Mouse (Mus musculus) left cerebral cortex, postnatal 36 days (tissue): ENCODE data around the gene Nxpe5. TPM values are rescaled to one million over a fixed set of nuclear protein-coding genes. Genes with fewer than 3 reads are reported as not detected.

Experiments
- DNase-seq, 2 experiments: peaks; one replicate each; pipeline ENCODE4 v3.0.0; 2021 to 2022; ENCODE audit warnings: low spot score in 2 of 2, mixed read lengths in 1 of 2
- intact Hi-C: fragments of 180-260 bp; cut with DNase I; formaldehyde crosslinking; loops from one replicate; pipeline ENCODE4 v1.15.1; 2025
- total RNA-seq, 2 experiments: library from RNA; stranded (reverse); gene quantifications; 2 replicates each; pipeline ENCODE4 v1.2.3; 2021

The Nxpe5 gene
- total RNA-seq, 2 experiments from 2014 or later = not detected

- no peak for DNase-seq
- intact Hi-C loops = no loop called here
These were observed 8.5 kb downstream of the Nxpe5 start for GRCm38 (mm10) chr5:138234224-138234623.

DNA sequence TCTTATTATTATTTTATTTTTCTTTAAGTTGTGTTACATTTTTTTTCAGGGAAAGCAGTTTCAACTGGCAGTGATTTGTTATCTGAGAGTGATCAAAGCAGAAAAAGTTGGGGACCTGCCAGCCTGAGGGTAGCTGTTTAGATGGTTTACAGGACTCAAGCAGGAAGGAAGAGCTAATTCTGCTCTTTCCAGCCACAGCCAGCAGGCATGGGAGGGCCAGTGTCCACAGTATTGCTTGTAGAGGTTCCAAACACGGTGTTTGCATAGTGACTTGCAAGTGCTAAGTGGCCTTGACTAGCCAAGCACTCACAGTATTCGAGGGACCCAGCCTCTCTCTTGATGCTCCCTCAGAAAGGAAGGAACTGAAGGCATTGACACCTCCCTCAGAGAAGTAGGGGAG lies 15.8 kb downstream of the Nxpe5 start:
- intact Hi-C loops = no loop called here
- no peak for DNase-seq

- intact Hi-C loops = no loop called here
- DNase-seq = no peak
These were observed 25.4 kb downstream of the Nxpe5 start for GRCm38 (mm10) chr5:138251144-138251543.

- intact Hi-C loops = no loop called here
- no peak for DNase-seq
These were observed 27.4 kb downstream of the Nxpe5 start for GRCm38 (mm10) chr5:138253061-138253460.

DNA sequence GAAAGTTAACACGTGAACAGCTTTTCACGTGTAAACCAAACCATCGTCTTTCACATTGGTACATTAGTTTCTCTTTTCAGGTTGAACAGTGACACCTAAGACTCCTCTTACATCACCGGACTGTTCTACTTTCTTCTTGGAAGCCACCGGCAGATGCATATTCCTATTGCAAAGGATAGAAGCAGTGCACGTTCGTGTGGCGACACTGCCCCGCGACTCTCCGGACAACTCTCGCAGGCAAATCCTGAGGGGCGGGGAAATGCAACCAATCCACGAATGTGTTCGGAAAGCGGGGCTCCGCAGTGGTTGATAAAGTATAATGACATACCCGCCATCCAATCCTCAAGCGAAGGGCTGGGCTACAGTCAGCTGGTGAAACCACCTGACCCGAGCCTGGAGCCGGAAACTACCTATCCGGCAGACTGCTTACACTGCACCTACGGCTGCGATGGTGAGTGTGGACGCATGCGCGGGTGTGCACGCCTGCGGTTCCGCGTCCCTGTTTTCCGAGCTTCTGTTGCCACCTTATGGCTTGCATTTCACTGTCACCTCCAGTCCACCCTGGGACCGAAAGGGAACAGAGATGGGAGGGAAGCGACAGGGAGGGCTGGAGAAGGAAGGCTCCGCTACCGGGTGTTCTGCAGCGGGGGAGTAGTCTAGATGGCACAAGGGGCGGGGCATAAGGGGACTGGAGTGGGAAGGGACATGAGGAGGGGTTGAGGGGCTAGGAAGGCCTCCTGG lies 29.8 kb downstream of the Nxpe5 start, which contains the start of gene Lamtor4:
Gene Lamtor4, plus strand, starts transcription at position 130 of the 741 bp plus-strand sequence.
- DNase-seq = peak; percentile 94 to 95
- intact Hi-C loops = no loop called here

GRCm38 (mm10) chr5:138256094-138256467 lies 30.4 kb downstream of the Nxpe5 start:
- intact Hi-C loops = no loop called here
- DNase-seq = no peak

DNA sequence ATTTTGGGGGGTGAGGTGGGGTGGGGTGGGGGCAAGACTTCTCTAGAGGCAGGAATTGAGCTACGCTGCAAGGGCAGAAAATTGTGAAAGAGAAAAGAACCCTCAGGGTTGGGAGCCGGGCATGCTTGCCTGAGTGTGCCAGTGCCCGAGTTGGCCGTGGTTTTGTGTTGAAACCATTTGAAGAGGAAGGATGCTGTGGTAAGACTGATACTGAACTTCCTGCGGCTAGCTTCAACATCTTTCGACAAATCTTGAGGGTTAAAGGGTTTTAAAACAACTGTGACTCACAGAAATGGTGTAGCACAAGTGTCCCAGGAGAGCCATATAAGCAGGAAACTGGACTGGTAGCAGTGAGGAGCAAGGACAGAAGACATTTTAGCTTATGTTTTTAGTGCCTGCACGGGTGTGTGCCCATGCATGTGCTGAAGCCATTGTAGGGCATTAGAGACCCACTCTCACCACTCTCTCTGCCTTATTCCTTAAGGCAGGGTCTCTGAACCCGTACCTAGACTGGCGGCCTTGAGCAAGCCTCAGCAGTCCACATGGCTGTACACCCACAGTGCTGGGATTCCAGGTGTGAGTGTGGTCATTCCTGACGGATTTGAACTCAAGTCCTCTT lies 31.4 kb downstream of the Nxpe5 start:
- DNase-seq = no peak
- intact Hi-C loops = no loop called here

GRCm38 (mm10) chr5:138257585-138257978 lies 31.9 kb downstream of the Nxpe5 start:
- intact Hi-C loops = no loop called here
- DNase-seq = no peak

DNA sequence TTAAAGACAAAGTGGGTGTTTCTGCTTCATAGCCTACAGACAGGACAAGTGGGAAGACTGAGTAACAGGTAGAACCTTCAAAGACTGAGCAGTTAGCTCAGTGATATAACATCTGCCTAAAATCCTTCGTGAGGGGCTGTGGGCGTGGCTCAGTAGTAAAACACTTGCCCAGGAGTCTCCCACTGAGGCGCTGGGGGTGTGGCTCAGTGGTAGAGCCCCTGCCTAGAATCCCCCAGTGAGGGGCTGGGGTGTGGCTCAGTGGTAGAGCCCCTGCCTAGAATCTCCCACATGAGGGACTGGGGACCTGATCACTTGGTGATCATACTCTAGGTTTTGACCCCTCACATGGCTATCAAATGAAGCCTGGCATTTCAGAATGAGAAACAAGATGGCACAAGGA lies 32.4 kb downstream of the Nxpe5 start:
- no peak for DNase-seq
- intact Hi-C loops = no loop called here

DNA sequence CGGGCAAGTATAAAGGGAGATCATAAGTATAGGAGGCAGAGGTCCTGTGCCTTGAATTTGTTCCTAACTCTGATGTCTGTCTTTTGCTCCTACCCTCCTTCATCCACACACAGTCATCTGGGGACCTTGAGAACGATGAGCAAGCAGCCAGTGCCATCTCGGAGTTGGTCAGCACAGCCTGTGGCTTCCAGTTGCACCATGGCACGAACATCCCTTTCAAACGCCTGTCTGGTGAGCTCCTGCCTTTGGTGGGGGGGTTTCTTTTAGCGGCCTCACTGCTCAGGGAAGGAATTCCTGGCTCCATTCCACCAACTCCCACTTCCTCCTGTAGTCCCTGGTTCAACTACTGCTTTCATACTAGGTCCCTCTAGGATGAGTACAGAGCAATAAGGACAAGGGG lies 32.8 kb downstream of the Nxpe5 start:
- no peak for DNase-seq
- intact Hi-C loops = no loop called here

DNA sequence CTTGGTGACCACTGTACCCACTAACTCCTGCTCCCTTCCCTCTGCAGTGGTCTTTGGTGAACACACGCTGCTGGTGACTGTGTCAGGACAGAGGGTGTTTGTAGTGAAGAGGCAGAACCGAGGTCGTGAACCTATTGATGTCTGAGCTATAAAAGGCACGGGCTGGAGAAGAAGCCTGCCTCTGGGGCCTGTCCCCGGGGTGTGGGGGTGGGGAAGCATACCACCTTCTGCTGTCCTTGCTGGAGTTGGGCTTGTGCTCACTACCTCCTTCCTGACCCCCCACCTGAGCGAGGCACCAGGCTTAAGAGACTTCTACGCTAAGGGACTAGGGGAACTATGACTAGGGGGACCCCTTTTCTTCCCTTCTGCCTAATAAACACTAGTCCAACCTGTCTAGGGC lies 33.3 kb downstream of the Nxpe5 start:
- DNase-seq = no peak
- intact Hi-C loops = no loop called here

DNA sequence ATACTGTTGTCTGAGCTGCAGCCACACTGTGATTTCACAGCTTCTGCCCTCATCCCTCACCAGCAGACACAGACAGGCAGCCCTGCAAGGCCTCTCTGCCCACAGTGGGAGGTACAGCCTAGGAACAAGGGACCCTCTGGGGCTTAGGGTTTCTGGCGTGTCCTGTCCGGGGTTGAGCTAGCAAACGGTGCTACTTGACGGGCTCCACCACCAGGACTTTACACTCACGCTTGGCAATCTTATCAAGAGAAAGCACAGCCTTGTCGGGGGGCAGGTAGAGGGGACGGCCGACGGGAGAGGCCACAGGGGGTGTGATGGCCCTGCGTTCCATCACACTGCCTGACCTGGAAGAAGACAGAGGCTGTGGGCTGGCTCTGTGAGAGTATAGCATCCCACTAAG lies 34.4 kb downstream of the Nxpe5 start:
- intact Hi-C loops = loop anchor here (5.0 kb wide), 1 partner anchor 182 kb away; the partner anchor contains the start of gene Zfp157
- no peak for DNase-seq

DNA sequence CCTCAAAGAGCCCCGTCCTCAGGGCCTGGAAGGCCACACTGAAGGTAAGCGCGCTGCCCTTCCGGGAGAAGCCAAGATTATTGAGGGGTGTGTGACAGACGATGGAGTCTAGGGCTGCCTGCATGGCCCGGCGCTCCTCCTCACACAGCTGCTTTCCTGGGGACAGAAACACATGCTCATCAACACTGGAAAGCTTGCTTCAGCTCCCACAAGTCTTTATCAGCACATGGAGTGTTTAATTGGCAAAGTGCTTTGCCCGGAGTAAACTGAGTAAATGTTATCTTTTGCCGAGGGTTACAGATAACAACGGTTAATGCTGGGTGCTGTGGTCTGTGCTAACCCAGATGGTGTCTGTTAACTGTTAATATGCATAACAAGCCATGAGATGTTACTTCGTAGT lies 35.1 kb downstream of the Nxpe5 start:
- no peak for DNase-seq
- intact Hi-C loops = loop anchor here (5.0 kb wide), 1 partner anchor 181 kb away; the partner anchor contains the start of gene Zfp157

DNA sequence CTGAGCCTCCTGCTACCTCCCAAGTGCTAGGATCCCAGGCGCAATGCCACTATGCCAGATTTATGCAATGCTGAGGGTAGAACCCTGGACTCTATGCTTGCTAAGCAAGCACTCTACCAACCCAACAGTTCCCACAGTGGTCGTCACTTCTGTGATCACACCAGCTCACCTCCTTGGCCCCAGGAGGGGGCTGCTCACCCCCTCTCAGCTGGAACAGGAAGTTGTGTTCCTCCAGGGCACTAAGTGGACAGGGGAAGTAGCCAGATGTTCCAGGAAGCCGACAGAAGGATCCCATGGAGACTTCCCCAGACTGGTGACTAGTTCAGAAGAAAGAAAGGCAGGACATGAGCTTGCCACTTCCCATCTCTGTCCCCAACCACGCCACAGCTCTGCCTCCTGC lies 36.3 kb downstream of the Nxpe5 start:
- no peak for DNase-seq
- intact Hi-C loops = loop anchor here (5.0 kb wide), 1 partner anchor 180 kb away; the partner anchor contains the start of gene Zfp157

DNA sequence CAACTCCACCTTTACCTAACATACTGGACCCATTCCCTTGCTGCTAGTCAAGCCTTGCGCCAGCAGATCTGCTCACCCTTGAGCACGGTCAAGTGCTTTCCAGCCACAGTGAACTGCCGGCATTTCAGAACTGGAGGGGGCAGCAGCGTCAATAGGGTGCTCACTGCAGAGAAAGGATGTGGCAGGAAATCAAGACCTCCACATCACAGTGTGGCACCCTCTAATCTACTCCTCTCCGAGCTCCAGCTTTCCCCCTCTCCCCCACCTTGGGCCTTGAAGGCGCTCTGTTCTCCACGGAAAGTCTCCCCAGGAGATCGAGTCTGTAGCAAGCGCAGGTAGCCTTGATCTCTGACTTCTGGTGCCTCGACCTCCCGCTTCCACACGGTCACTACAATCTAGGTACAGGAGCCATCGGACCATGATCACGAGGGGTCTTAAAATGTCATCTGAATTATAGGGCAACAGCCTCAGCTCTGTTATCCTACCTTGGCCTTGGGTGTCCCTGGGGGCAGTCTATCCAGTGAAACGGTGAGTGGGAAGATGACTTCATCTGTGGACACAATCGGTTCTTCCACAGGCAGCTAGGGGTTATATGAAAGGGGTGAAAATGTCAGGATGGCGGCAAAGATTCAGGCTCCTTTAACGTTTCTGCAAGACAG lies 37.0 kb downstream of the Nxpe5 start:
- intact Hi-C loops = loop anchor here (5.0 kb wide), 1 partner anchor 180 kb away; the partner anchor contains the start of gene Zfp157
- DNase-seq = no peak

DNA sequence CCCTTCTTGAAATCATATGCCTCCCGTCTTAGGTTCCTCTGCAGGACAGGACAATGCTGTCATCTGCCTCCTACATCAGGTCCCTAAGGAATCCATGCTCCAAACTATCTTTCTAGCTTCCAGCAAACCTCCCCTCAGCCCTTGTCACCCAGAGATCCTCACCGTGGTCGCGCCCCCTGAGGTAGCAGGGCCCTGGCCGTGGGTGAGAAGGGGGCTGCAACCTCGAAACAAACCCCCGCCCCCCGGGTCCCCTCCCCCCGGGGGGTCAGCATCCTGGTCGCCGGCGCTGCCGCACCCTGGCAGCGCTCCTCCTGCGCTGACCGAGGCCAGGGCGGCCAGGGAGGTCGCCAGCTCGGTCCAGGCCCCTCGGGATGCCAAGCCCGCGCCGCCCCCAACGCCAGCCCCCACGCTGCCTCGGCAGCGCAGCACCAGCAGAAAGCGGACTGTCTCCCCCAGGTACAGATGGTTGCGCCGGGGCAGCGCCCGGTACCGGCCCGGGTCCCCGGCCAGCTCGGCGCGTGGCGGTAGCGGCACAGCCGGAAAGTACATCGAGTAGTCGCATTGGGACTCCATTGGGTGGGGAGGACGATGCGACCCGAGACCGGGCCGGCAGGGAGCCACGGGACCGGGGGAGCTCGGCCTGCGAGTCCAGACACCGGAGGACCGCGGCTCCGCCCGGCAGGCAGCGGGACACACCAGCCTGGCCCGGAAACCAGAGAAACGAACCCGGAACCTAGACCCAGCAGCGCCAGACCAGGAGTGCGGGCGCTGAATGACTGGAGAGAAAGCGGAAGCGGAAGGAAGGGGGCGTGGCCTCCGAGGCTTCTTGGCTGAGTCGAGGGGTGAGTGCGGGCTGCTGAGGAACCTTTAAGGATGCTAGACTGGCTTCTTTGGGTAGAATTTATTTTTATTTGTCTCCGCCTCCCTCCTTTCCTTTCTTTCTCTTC lies 37.8 kb downstream of the Nxpe5 start, which contains the start of gene BC037034:
Gene BC037034, minus strand, starts transcription at position 774 of the 947 bp plus-strand sequence.
- intact Hi-C loops = loop anchor here (5.0 kb wide), 1 partner anchor 179 kb away; the partner anchor contains the start of gene Zfp157
- DNase-seq = peak; percentile 89 to 92

GRCm38 (mm10) chr5:138264207-138264578 lies 38.5 kb downstream of the Nxpe5 start:
- intact Hi-C loops = loop anchor here (5.0 kb wide), 1 partner anchor 178 kb away; the partner anchor contains the start of gene Zfp157
- no peak for DNase-seq

GRCm38 (mm10) chr5:138265712-138266111 lies 40.0 kb downstream of the Nxpe5 start:
- intact Hi-C loops = no loop called here
- no peak for DNase-seq

- intact Hi-C loops = no loop called here
- no peak for DNase-seq
These were observed 41.4 kb downstream of the Nxpe5 start for GRCm38 (mm10) chr5:138267114-138267513.
